Mouse (Mus musculus) gastrocnemius, postnatal 4 days (tissue): ENCODE measurements around the gene Cramp1l. TPM values are rescaled to one million over a fixed set of nuclear protein-coding genes. Genes with fewer than 3 reads are reported as not detected.
"Not testable (repeated sequence)": the region's sequence is repeated elsewhere in the genome, so short reads cannot be mapped to it uniquely, and the experiment has no call there.

ENCODE experiments used
- DNase-seq, 2 experiments: peaks; one replicate each; pipeline ENCODE4 v3.0.0; 2021 to 2022; ENCODE audit warnings: low spot score in 2 of 2, mixed read lengths in 2 of 2
- total RNA-seq, 2 experiments: library from RNA; stranded (reverse); gene quantifications; 2 replicates each; pipeline ENCODE4 v1.2.3; 2021

The Cramp1l gene
- total RNA-seq, 2 experiments from 2014 or later, result 13.9 to 14.9 TPM

- DNase-seq, result peak; percentile 94 to 98
These were observed 55.3 kb downstream of the Cramp1l start, which contains the start of gene Jpt2 for GRCm38 (mm10) chr17:24960135-24960851. Gene Jpt2, minus strand, starts transcription at chr17:24960689.

GRCm38 (mm10) chr17:24959371-24959770 is 56.2 kb downstream of the Cramp1l start:
- DNase-seq, result no peak

- no peak for DNase-seq
These were observed 62.3 kb downstream of the Cramp1l start for GRCm38 (mm10) chr17:24953291-24953690.

- DNase-seq, result no peak
These were observed 64.9 kb downstream of the Cramp1l start for GRCm38 (mm10) chr17:24950671-24951070.

DNA sequence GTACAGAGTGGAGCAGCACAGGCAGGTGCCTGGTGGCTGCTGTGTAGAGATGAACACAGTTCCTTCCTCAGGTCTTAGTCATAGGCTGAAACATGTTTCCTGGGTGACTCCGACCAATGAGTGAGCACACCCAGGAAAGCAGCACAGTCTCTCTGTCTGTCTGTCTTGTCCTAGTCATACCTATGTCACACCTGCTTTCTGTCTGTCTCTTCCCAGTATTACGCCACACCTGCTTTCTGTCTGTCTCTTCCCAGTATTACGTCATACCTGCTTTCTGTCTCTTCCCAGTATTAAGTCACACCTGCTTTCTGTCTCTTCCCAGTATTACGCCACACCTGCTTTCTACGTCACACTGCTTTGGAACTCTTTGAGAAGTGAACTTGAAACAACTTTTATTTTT is 67.4 kb downstream of the Cramp1l start:
- no peak for DNase-seq

GRCm38 (mm10) chr17:24943589-24943988 is 72.0 kb downstream of the Cramp1l start:
- DNase-seq, result not testable (repeated sequence)

GRCm38 (mm10) chr17:24943036-24943435 is 72.6 kb downstream of the Cramp1l start:
- no peak for DNase-seq

GRCm38 (mm10) chr17:24942453-24942852 is 73.1 kb downstream of the Cramp1l start:
- not testable (repeated sequence) for DNase-seq

DNA sequence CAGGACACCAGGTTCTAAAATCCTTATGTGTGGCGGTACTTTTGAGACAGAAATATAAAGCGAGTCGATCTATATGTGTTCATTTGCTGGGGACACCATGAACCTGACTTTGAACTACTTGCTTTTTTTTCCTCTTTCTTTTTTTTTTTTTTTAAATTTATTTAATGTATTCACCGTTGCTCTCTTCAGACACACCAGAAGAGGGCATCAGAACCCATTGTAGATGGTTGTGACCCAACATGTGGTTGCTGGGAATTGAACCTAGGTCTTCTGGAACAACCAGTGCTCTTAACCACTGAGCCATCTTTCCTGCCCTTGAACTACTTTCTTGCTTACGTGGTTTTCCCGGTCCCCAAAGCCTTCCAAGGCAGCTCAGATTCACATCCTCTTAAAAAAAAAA is 78.3 kb downstream of the Cramp1l start:
- no peak for DNase-seq

GRCm38 (mm10) chr17:24936259-24937237 is 79.0 kb downstream of the Cramp1l start, which contains the start of gene Mapk8ip3:
Gene Mapk8ip3, minus strand, starts transcription at chr17:24936977.
- DNase-seq, result peak; percentile 95

DNA sequence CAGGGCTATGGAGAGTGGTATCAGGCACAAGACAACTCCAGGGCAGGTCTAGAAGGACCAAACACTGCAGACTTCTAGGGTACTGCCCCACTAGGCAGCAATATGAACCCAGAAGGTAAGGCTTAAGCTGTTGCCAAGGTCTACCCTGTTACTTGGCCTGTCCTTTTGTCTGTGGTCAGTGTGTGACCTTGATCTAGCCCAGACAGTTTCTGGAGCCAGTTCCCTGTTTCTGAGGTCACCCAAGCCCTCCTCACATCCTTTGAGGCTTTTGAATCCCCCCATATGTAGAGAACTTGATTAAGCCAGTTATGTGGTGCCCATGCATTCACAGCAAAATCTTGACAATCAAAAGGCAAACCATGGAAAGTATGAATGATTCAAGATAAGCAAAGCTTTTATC is 79.9 kb downstream of the Cramp1l start:
- DNase-seq, result no peak

GRCm38 (mm10) chr17:24934926-24935325 is 80.7 kb downstream of the Cramp1l start:
- DNase-seq, result no peak

GRCm38 (mm10) chr17:24933163-24933562 is 82.4 kb downstream of the Cramp1l start:
- DNase-seq, result no peak

- DNase-seq, result no peak
These were observed 83.2 kb downstream of the Cramp1l start for GRCm38 (mm10) chr17:24932431-24932830.

DNA sequence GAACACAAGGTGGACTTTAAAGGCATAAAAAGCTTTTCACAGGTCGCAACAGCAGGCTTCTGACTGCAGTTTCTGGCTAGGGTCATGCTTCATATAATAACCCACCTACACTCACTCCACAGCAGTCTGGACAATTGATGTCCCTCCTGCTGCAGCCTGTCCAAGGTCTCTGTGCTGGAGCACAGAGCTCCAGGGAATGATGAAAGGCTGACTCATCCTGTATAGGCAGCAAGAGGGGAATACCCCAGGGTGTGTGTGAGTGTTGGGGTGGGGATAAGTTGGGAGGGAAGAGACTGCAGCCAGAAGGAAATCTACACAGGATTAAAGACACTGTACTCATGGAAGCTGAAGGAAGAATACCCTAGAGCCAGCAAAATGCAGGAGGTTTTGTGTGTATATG is 86.1 kb downstream of the Cramp1l start:
- no peak for DNase-seq

DNA sequence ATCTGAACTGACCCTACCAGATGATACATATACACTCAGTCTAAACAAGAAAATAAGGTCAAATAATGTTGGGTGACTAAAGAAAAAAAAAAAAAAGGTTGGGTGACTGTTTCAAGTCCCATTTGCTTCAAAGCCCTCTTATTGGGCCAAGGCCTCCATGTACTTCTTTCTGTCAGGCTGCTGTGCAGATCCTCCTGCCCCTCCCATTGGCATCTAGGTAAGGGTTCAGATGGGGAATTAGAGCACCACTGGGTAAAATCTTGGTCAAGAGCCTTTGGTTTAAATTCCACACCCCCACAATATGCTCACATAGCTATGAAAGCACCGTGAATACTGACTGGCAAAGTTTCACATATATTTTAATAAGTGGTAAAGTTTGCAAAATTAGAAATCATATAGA is 92.3 kb downstream of the Cramp1l start:
- no peak for DNase-seq

GRCm38 (mm10) chr17:24913984-24914383 is 101.6 kb downstream of the Cramp1l start:
- DNase-seq, result no peak

Other genes with a start within 250 kb of the Cramp1l start
- not detected for gene Meiob, start 211.5 kb downstream of the Cramp1l start, total RNA-seq
- gene Hagh, start 175.6 kb downstream of the Cramp1l start, total RNA-seq, result 10 to 100 TPM; 65.5 to 68.8 TPM
- gene Fahd1, start 165.4 kb downstream of the Cramp1l start, total RNA-seq, result 10 to 100 TPM; 26.4 to 29.0 TPM
- gene Igfals, start 149.8 kb downstream of the Cramp1l start, total RNA-seq, result 1 to 10 TPM; 3.1 to 6.4 TPM
- 10 to 100 TPM; 19.2 to 21.4 TPM for gene Nubp2, start 129.4 kb downstream of the Cramp1l start, total RNA-seq
- 10 to 100 TPM; 29.0 to 32.3 TPM for gene Spsb3, start 129.1 kb downstream of the Cramp1l start, total RNA-seq
- 10 to 100 TPM; 27.8 to 28.0 TPM for gene Eme2, start 120.7 kb downstream of the Cramp1l start, total RNA-seq
- 10 to 100 TPM; 93.0 to 94.7 TPM for gene Mrps34, start 120.7 kb downstream of the Cramp1l start, total RNA-seq
- 10 to 100 TPM; 10.3 to 14.5 TPM for gene Nme3, start 119.3 kb downstream of the Cramp1l start, total RNA-seq
- 10 to 100 TPM; 50.0 to 51.1 TPM for gene Mapk8ip3, start 78.8 kb downstream of the Cramp1l start, total RNA-seq
- 10 to 100 TPM; 41.7 to 44.3 TPM for gene Jpt2, start 55.1 kb downstream of the Cramp1l start, total RNA-seq
- gene Ift140, start 297 bp upstream of the Cramp1l start, total RNA-seq, result 10 to 100 TPM in 1 of 2 experiments, 1 to 10 TPM in 1; 9.0 to 10.1 TPM
- gene Tmem204, start 67.8 kb upstream of the Cramp1l start, total RNA-seq, result 10 to 100 TPM; 14.6 to 19.9 TPM
- 10 to 100 TPM; 23.5 to 27.8 TPM for gene Telo2, start 100.2 kb upstream of the Cramp1l start, total RNA-seq
- 10 to 100 TPM in 1 of 2 experiments, 1 to 10 TPM in 1; 6.0 to 12.6 TPM for gene Ptx4, start 105.0 kb upstream of the Cramp1l start, total RNA-seq
- gene Clcn7, start 117.6 kb upstream of the Cramp1l start, total RNA-seq, result 10 to 100 TPM; 23.0 to 25.0 TPM
- gene Ccdc154, start 146.7 kb upstream of the Cramp1l start, total RNA-seq, result under 1 TPM; 0.15 to 0.21 TPM
- not detected for gene Gm38655, start 159.7 kb upstream of the Cramp1l start, total RNA-seq
- 10 to 100 TPM; 12.5 to 12.9 TPM for gene BC003965, start 168.8 kb upstream of the Cramp1l start, total RNA-seq
- 10 to 100 TPM in 1 of 2 experiments, 1 to 10 TPM in 1; 9.5 to 12.6 TPM for gene Unkl, start 172.6 kb upstream of the Cramp1l start, total RNA-seq
- 10 to 100 TPM; 14.9 to 16.2 TPM for gene Gnptg, start 224.3 kb upstream of the Cramp1l start, total RNA-seq
- gene Tsr3, start 224.4 kb upstream of the Cramp1l start, total RNA-seq, result 10 to 100 TPM; 25.5 to 26.4 TPM
- under 1 TPM in 1 of 2 experiments, not detected in 1; 0.54 TPM for gene Baiap3, start 240.6 kb upstream of the Cramp1l start, total RNA-seq